Mouse (Mus musculus): ENCODE measurements around the gene Olfr837.
"Not testable (repeated sequence)": the region's sequence is repeated elsewhere in the genome, so short reads cannot be mapped to it uniquely, and the experiment has no call there.

Olfr837 gene

GRCm38 (mm10) chr9:19136017-19136416 lies at the start of gene Olfr837:
Gene Olfr837 (plus strand): TSS chr9:19136317.
- in situ Hi-C loops (cut with MboI, MseI): no loop called here

- in situ Hi-C loops (cut with MboI, MseI): not testable (repeated sequence)
Measured at GRCm38 (mm10) chr9:19092889-19093753, 43.0 kb upstream of the Olfr837 start.

GRCm38 (mm10) chr9:19097286-19097685 lies 38.8 kb upstream of the Olfr837 start:
- in situ Hi-C loops (cut with MboI, MseI): no loop called here

- in situ Hi-C loops (cut with MboI, MseI): no loop called here
Measured at GRCm38 (mm10) chr9:19120082-19120481, 16.0 kb upstream of the Olfr837 start, which contains the start of gene Olfr836. Gene Olfr836 (plus strand): TSS chr9:19120382.

GRCm38 (mm10) chr9:19177212-19177611 lies 41.1 kb downstream of the Olfr837 start, which contains the start of gene Olfr839-ps1:
Gene Olfr839-ps1 (minus strand): TSS chr9:19177312.
- in situ Hi-C loops (cut with MboI, MseI): no loop called here

All from T-helper 1 cell (primary cell).